Mouse (Mus musculus): ENCODE results near the gene Flad1. TPM values are rescaled to one million over a fixed set of nuclear protein-coding genes. Genes with fewer than 3 reads are reported as not detected.
A peak's percentile ranks its signal among the peaks of the same experiment; 100 is the strongest.

Flad1 gene
- polyA plus RNA-seq, 1 experiment from 2014 or later: 25.0 TPM

GRCm38 (mm10) chr3:89359630-89360029 lies 52.0 kb downstream of the Flad1 start:
- H3K4me2 ChIP-seq: no peak overlapping the region
- H3K36me3 ChIP-seq: no peaks in the 10 kb centered on the region
- H3K9me3 ChIP-seq: no peaks in the 10 kb centered on the region
- H3K4me1 ChIP-seq (replicated peaks): peaks cover 8% of the 10 kb centered on the region
- no peak overlapping the region for H3K27ac ChIP-seq
- H3K9ac ChIP-seq (replicated peaks): no peak overlapping the region
- 79% methylated on average over 6 of the region's 6 CpGs for WGBS
- H3K27me3 ChIP-seq: peaks cover 12% of the 10 kb centered on the region; the same call in 1 of the 2 replicates
- ATAC-seq (ENCODE audit: insufficient number of reproducible peaks, insufficient read depth, low FRiP score, low TSS enrichment, low read depth): no peak
- no peak overlapping the region for H3K4me3 ChIP-seq (replicated peaks)

- H3K4me3 ChIP-seq (replicated peaks): no peak overlapping the region
- 67% methylated on average over 9 of the region's 9 CpGs for WGBS
- peaks cover 5% of the 10 kb centered on the region for H3K4me1 ChIP-seq (replicated peaks)
- H3K36me3 ChIP-seq: no peaks in the 10 kb centered on the region
- peaks cover 20% of the 10 kb centered on the region; the same call in 1 of the 2 replicates for H3K27me3 ChIP-seq
- ATAC-seq (ENCODE audit: insufficient number of reproducible peaks, insufficient read depth, low FRiP score, low TSS enrichment, low read depth): no peak
- no peaks in the 10 kb centered on the region for H3K9me3 ChIP-seq
- no peak overlapping the region for H3K4me2 ChIP-seq
- H3K27ac ChIP-seq: no peak overlapping the region
- H3K9ac ChIP-seq (replicated peaks): no peak overlapping the region
Observed at GRCm38 (mm10) chr3:89356029-89356428, 55.6 kb downstream of the Flad1 start.

GRCm38 (mm10) chr3:89355512-89355902 lies 56.2 kb downstream of the Flad1 start:
- 79% methylated on average over 6 of the region's 6 CpGs for WGBS
- Histone ChIP-seq H3K9me3 (no peaks in the 10 kb centered on the region), H3K9ac (replicated peaks) (no peak overlapping the region), H3K4me2 (no peak overlapping the region), H3K4me3 (replicated peaks) (no peak overlapping the region), H3K27ac (no peak overlapping the region), H3K36me3 (no peaks in the 10 kb centered on the region), H3K4me1 (replicated peaks) (peaks cover 6% of the 10 kb centered on the region), H3K27me3 (peaks cover 24% of the 10 kb centered on the region)
- ATAC-seq (ENCODE audit: insufficient number of reproducible peaks, insufficient read depth, low FRiP score, low TSS enrichment, low read depth): no peak

- H3K27me3 ChIP-seq: peaks cover 29% of the 10 kb centered on the region
- H3K36me3 ChIP-seq: no peaks in the 10 kb centered on the region
- no peak overlapping the region for H3K4me3 ChIP-seq (replicated peaks)
- H3K9ac ChIP-seq (replicated peaks): no peak overlapping the region
- no peak overlapping the region for H3K27ac ChIP-seq
- 19% methylated on average over 5 of the region's 5 CpGs for WGBS
- peaks cover 11% of the 10 kb centered on the region for H3K4me1 ChIP-seq (replicated peaks)
- 0 out of 2 replicates have a peak, but pooled peaks have one; percentile 8 for ATAC-seq (ENCODE audit: insufficient number of reproducible peaks, insufficient read depth, low FRiP score, low TSS enrichment, low read depth)
- H3K9me3 ChIP-seq: no peaks in the 10 kb centered on the region
- no peak overlapping the region for H3K4me2 ChIP-seq
Observed at GRCm38 (mm10) chr3:89354816-89355511, 56.7 kb downstream of the Flad1 start.

GRCm38 (mm10) chr3:89351271-89351670 lies 60.4 kb downstream of the Flad1 start:
- no peaks in the 10 kb centered on the region for H3K9me3 ChIP-seq
- peaks cover 46% of the 10 kb centered on the region for H3K27me3 ChIP-seq
- no peak overlapping the region for H3K9ac ChIP-seq (replicated peaks)
- 56% methylated on average over 5 of the region's 5 CpGs for WGBS
- H3K4me1 ChIP-seq (replicated peaks): peaks cover 22% of the 10 kb centered on the region
- H3K4me2 ChIP-seq: no peak overlapping the region
- no peak overlapping the region for H3K4me3 ChIP-seq (replicated peaks)
- no peak for ATAC-seq (ENCODE audit: insufficient number of reproducible peaks, insufficient read depth, low FRiP score, low TSS enrichment, low read depth)
- H3K36me3 ChIP-seq: peaks cover 7% of the 10 kb centered on the region; the same call in 1 of the 2 replicates
- H3K27ac ChIP-seq: no peak overlapping the region

Other genes starting within 250 kb of the Flad1 start
- 50.3 and 54.7 TPM in 2 replicates for gene Clk2, start 247.1 kb downstream of the Flad1 start, polyA plus RNA-seq (2016; fragmentation: Nextera tagmentation; extraction: Ambion mirVana)
- 102 and 107 TPM in 2 replicates for gene Scamp3, start 234.4 kb downstream of the Flad1 start, polyA plus RNA-seq (2016; fragmentation: Nextera tagmentation; extraction: Ambion mirVana)
- gene Fam189b, start 228.7 kb downstream of the Flad1 start, polyA plus RNA-seq (2016; fragmentation: Nextera tagmentation; extraction: Ambion mirVana): 27.4 and 33.8 TPM in 2 replicates
- 26.3 and 28.8 TPM in 2 replicates for gene Gba, start 208.9 kb downstream of the Flad1 start, polyA plus RNA-seq (2016; fragmentation: Nextera tagmentation; extraction: Ambion mirVana)
- 44.2 and 52.7 TPM in 2 replicates for gene Thbs3, start 196.7 kb downstream of the Flad1 start, polyA plus RNA-seq (2016; fragmentation: Nextera tagmentation; extraction: Ambion mirVana)
- gene Mtx1, start 184.8 kb downstream of the Flad1 start, polyA plus RNA-seq (2016; fragmentation: Nextera tagmentation; extraction: Ambion mirVana): 212 and 217 TPM in 2 replicates
- gene Muc1, start 182.8 kb downstream of the Flad1 start, polyA plus RNA-seq (2016; fragmentation: Nextera tagmentation; extraction: Ambion mirVana): 0.53 and 1.0 TPM in 2 replicates
- 316 and 333 TPM in 2 replicates for gene Krtcap2, start 165.9 kb downstream of the Flad1 start, polyA plus RNA-seq (2016; fragmentation: Nextera tagmentation; extraction: Ambion mirVana)
- gene Trim46, start 165.6 kb downstream of the Flad1 start, polyA plus RNA-seq (2016; fragmentation: Nextera tagmentation; extraction: Ambion mirVana): 6.1 and 6.3 TPM in 2 replicates
- 93.9 and 102 TPM in 2 replicates for gene Dpm3, start 152.5 kb downstream of the Flad1 start, polyA plus RNA-seq (2016; fragmentation: Nextera tagmentation; extraction: Ambion mirVana)
- gene Slc50a1, start 141.3 kb downstream of the Flad1 start, polyA plus RNA-seq (2016; fragmentation: Nextera tagmentation; extraction: Ambion mirVana): 58.5 and 66.3 TPM in 2 replicates
- gene Efna1, start 130.7 kb downstream of the Flad1 start, polyA plus RNA-seq (2016; fragmentation: Nextera tagmentation; extraction: Ambion mirVana): 36.9 and 40.4 TPM in 2 replicates
- 17.6 and 21.3 TPM in 2 replicates for gene Efna3, start 88.9 kb downstream of the Flad1 start, polyA plus RNA-seq (2016; fragmentation: Nextera tagmentation; extraction: Ambion mirVana)
- 53.2 and 55.1 TPM in 2 replicates for gene Efna4, start 73.8 kb downstream of the Flad1 start, polyA plus RNA-seq (2016; fragmentation: Nextera tagmentation; extraction: Ambion mirVana)
- 27.0 and 32.1 TPM in 2 replicates for gene Adam15, start 61.9 kb downstream of the Flad1 start, polyA plus RNA-seq (2016; fragmentation: Nextera tagmentation; extraction: Ambion mirVana)
- 0.18 and 0.20 TPM in 2 replicates for gene Dcst2, start 49.9 kb downstream of the Flad1 start, polyA plus RNA-seq (2016; fragmentation: Nextera tagmentation; extraction: Ambion mirVana)
- 0.26 and 0.40 TPM in 2 replicates for gene Dcst1, start 46.6 kb downstream of the Flad1 start, polyA plus RNA-seq (2016; fragmentation: Nextera tagmentation; extraction: Ambion mirVana)
- 0.79 and 1.2 TPM in 2 replicates for gene Zbtb7b, start 17.1 kb downstream of the Flad1 start, polyA plus RNA-seq (2016; fragmentation: Nextera tagmentation; extraction: Ambion mirVana)
- 1.0 TPM in 1 of 2 replicates, not detected in the other for gene Lenep, start 9.1 kb downstream of the Flad1 start, polyA plus RNA-seq (2016; fragmentation: Nextera tagmentation; extraction: Ambion mirVana)
- 585 and 619 TPM in 2 replicates for gene Cks1b, start 6.5 kb upstream of the Flad1 start, polyA plus RNA-seq (2016; fragmentation: Nextera tagmentation; extraction: Ambion mirVana)
- 84.4 and 90.9 TPM in 2 replicates for gene Shc1, start 6.6 kb upstream of the Flad1 start, polyA plus RNA-seq (2016; fragmentation: Nextera tagmentation; extraction: Ambion mirVana)
- 62.4 and 64.0 TPM in 2 replicates for gene Pygo2, start 18.3 kb upstream of the Flad1 start, polyA plus RNA-seq (2016; fragmentation: Nextera tagmentation; extraction: Ambion mirVana)
- gene Pbxip1, start 24.8 kb upstream of the Flad1 start, polyA plus RNA-seq (2016; fragmentation: Nextera tagmentation; extraction: Ambion mirVana): 27.4 and 28.5 TPM in 2 replicates
- gene Pmvk, start 42.7 kb upstream of the Flad1 start, polyA plus RNA-seq (2016; fragmentation: Nextera tagmentation; extraction: Ambion mirVana): 53.4 and 55.1 TPM in 2 replicates
- gene Kcnn3, start 108.3 kb upstream of the Flad1 start, polyA plus RNA-seq (2016; fragmentation: Nextera tagmentation; extraction: Ambion mirVana): 1.6 and 1.9 TPM in 2 replicates